Mouse (Mus musculus) ES-E14 (cell line): Measurements from ENCODE around the gene Zfp446. TPM values are rescaled to one million over a fixed set of nuclear protein-coding genes. Genes with fewer than 3 reads are reported as not detected.

Source experiments
- DNase-seq: peaks from one replicate; pipeline ENCODE4 v3.0.0-alpha.2; 2013; ENCODE audit warnings: low read depth, low spot score
- H3K27ac ChIP-seq: 2 replicates; pipeline ENCODE4 v1.5.1; 2012; ENCODE audit warnings: low read depth, mild to moderate bottlenecking, low read length, moderate library complexity, mixed read lengths; ENCODE audit not compliant: poor library complexity, insufficient read depth, severe bottlenecking
- H3K36me3 ChIP-seq: 2 replicates; pipeline ENCODE4 v1.6.1; 2012; ENCODE audit warnings: mild to moderate bottlenecking, low read length, moderate library complexity, mixed read lengths; ENCODE audit not compliant: control insufficient read depth, poor library complexity, insufficient read depth, severe bottlenecking
- H3K4me1 ChIP-seq, 2 experiments: fragments of 150-350 bp in 1 of 2; sonication (generic) in 1 of 2; 2 replicates each; pipeline ENCODE4 v1.6.1; 2012; ENCODE audit warnings: low read length in 2 of 2, mild to moderate bottlenecking in 1 of 2, mixed read lengths in 1 of 2; ENCODE audit not compliant: control insufficient read depth in 2 of 2, insufficient read depth in 2 of 2, poor library complexity in 1 of 2
- H3K4me3 ChIP-seq, 2 experiments: fragments of 150-350 bp in 1 of 2; sonication (generic) in 1 of 2; 2 replicates each; pipeline ENCODE4 v1.5.1; 2012; ENCODE audit warnings: low read length in 2 of 2, low read depth in 1 of 2, mild to moderate bottlenecking in 1 of 2, mixed read lengths in 1 of 2; ENCODE audit not compliant: insufficient read depth in 1 of 2, poor library complexity in 1 of 2, severe bottlenecking in 1 of 2
- H3K9ac ChIP-seq: 2 replicates; pipeline ENCODE4 v1.6.1; 2012; ENCODE audit warnings: low read depth, mild to moderate bottlenecking, low read length, mixed read lengths; ENCODE audit not compliant: poor library complexity, insufficient read depth, severe bottlenecking
- H3K9me3 ChIP-seq: fragments of 150-350 bp; sonication (generic); 2 replicates; pipeline ENCODE4 v1.6.1; 2012; ENCODE audit warnings: low read depth, mild to moderate bottlenecking, low read length; ENCODE audit not compliant: control insufficient read depth, insufficient read depth
- CHD2 ChIP-seq: IDR thresholded peaks from 2 replicates; pipeline ENCODE4 v1.6.1; 2014; ENCODE audit warnings: mild to moderate bottlenecking, low read depth, low read length, inconsistent platforms
- HCFC1 ChIP-seq: IDR thresholded peaks from 2 replicates; pipeline ENCODE4 v1.6.1; 2012; ENCODE audit warnings: low read length, inconsistent platforms, borderline replicate concordance; ENCODE audit not compliant: insufficient read depth
- MAFK ChIP-seq: IDR thresholded peaks from 2 replicates; pipeline ENCODE4 v1.6.1; 2014; ENCODE audit warnings: mild to moderate bottlenecking, low read depth, low read length, inconsistent platforms; ENCODE audit not compliant: insufficient read depth
- ZC3H11A ChIP-seq: IDR thresholded peaks from 2 replicates; pipeline ENCODE4 v1.6.1; 2012; ENCODE audit warnings: low read depth, mild to moderate bottlenecking, inconsistent platforms, low read length, borderline replicate concordance
- ZNF384 ChIP-seq: IDR thresholded peaks from 2 replicates; pipeline ENCODE4 v1.6.1; 2012; ENCODE audit warnings: low read depth, low read length, inconsistent platforms
- in situ Hi-C, 2 experiments: fragments of 600-800 bp; cut with MboI; formaldehyde crosslinking; loops; one replicate each; pipeline ENCODE4 v1.15.1; 2025; ENCODE audit warnings: low sequenced_read_pairs in 2 of 2, inconsistent platforms in 1 of 2; ENCODE audit not compliant: unreplicated experiment in 2 of 2
- total RNA-seq: library from RNA; depleted of rRNA; stranded (reverse); fragments of 300-350 nt; gene quantifications from 2 replicates; pipeline ENCODE4 v1.2.3, GENCODE M21; 2012

The Zfp446 gene
- total RNA-seq, 1 experiment, result 6.4 TPM

DNA sequence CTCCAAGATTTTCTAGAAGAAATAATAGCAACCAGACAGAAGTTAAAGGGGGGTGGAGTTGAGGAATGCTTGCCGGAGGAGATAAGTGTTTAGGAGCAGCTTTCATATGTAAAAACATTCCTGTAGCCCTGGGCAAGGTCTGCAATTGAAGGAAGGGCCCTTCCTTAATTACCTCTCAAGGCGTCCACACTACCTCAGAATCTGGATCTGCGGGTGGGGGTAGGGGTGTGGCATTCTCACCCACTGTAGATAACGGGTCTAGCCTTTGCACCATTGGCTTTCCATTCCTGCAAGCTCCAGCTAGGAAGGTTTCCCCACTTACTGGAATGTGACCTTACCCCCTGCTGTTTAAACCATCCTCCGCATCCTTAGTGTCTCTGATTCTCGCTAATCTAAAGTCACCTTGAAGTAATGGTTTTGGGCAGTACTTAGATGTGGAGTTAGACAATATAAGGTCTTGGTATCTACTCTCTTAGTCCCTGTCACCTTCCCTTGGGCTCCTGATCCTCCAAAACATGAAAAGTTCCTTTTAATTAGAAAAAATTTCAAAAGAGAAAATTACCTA lies 36.7 kb downstream of the Zfp446 start:
- Histone ChIP-seq H3K36me3 (no peaks in the 10 kb centered on the region), H3K9me3 (no peaks in the 10 kb centered on the region), H3K4me3 (peak overlapping the region in 1 of 2 experiments; percentile 11; a peak in 1 of 4 replicates), H3K9ac (no peak overlapping the region), H3K27ac (peak overlapping the region; percentile 100; the same call in 1 of the 2 replicates), H3K4me1 (peaks cover 14 to 18% of the 10 kb centered on the region in 2 experiments; a peak in 3 of 4 replicates)
- DNase-seq, result peak; percentile 97
- TF ChIP-seq HCFC1, result no peak
- peak; percentile 78 for TF ChIP-seq CHD2
- in situ Hi-C loops, result no loop called here

- peak overlapping the region; percentile 97; the same call in 1 of the 2 replicates for H3K27ac ChIP-seq
- no peaks in the 10 kb centered on the region for H3K36me3 ChIP-seq
- peak overlapping the region; percentile 45; the same call in 1 of the 2 replicates for H3K9ac ChIP-seq
- in situ Hi-C loops, result no loop called here
- peaks cover 14 to 20% of the 10 kb centered on the region in 2 experiments; a peak in 3 of 4 replicates for H3K4me1 ChIP-seq
- no peak overlapping the region for H3K4me3 ChIP-seq
- H3K9me3 ChIP-seq, result no peaks in the 10 kb centered on the region
- no peak for DNase-seq
- no peak for TF ChIP-seq CHD2
- peak; percentile 92 for TF ChIP-seq ZNF384
Measured at GRCm38 (mm10) chr7:13015217-13015616, 37.6 kb downstream of the Zfp446 start.

DNA sequence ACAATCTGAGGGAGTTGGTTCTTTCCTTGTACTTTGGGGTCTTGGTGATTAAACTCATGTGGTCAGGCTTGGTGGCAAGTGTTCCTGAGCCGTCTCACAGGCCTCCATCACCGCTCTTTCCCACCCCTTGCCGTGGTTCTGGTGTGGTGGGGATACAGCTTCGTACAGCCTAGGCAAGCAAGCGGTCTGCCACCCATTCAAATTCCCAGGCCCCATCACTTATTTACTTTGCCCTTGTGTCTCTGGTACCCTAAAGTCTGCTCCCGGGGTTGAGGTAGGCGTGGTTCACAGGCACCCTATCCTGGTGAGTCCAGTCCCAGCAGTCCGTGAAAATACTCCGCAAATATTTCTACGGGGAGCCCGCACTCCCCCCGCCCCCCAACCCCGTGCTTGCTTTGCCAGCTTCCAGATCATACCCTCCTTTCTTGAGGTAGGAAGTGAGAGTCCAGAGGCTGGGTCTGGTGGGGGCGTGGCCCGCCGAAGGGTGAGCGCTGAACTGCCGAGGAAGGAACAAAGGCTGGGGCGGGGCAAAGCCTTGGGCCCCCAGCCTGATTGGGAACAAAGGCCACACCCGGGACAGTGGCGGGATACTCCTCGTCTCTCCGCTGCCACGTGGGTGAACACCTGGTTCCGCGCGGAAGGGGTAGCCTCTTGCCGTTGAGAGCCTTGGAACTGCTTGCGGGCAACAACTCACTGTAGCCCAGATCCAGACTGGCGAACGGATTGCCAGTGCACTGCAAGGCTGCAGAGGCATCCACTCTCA lies 45.3 kb downstream of the Zfp446 start:
- H3K27ac ChIP-seq, result peak overlapping the region; percentile 86
- no peak for TF ChIP-seq CHD2
- TF ChIP-seq ZNF384, result no peak
- TF ChIP-seq HCFC1, result no peak
- TF ChIP-seq MAFK, result no peak
- no peak for TF ChIP-seq ZC3H11A
- in situ Hi-C loops, result no loop called here
- H3K4me3 ChIP-seq, result peak overlapping the region; percentile 48 to 88
- DNase-seq, result peak; percentile 92
- H3K36me3 ChIP-seq, result peaks cover 30% of the 10 kb centered on the region
- peak overlapping the region; percentile 76 for H3K9ac ChIP-seq
- peaks cover 4 to 9% of the 10 kb centered on the region in 2 experiments; a peak in 2 of 4 replicates for H3K4me1 ChIP-seq
- no peaks in the 10 kb centered on the region for H3K9me3 ChIP-seq

DNA sequence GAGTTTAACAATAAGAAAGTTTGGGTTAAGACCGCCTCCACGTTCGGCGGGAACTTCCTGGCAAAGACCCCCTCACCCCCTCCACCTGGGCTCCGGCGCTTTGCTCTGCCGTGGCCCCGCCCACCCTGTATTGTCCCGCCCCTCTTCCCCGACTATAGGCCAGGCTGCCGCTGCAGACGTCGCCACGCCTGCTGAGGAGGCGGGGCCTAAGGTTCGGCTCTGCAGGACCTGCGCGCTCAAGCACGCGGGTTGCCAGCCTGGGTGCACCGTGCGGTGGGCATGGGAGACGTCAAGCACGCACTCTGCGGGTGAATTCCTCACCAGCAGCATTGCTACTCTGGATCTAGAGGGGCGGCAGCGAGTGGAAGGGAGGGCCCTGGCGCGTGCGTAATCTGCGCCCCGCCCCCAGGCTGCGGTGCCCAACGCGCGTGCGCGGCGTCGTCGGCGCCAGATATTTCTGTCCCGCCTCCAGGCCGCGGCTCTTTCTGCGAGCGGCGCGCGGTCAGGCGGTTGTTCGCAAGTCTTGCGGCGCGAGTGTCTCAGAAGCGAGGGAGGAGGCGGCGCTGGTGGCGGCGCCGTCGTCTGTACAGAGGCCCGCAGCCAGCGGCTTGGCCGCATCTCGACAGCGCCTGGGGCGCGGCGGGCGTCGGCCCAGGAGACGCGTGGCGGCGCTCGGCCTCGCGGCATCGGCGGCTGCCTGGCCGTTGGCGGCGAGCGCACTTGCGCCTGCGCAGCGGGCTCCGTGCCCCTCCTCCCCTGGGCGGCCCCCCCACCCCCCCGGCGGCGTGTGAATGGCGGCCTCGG lies 46.5 kb downstream of the Zfp446 start:
- peak overlapping the region; percentile 97 for H3K27ac ChIP-seq
- in situ Hi-C loops, result no loop called here
- peak overlapping the region; percentile 88 to 95 for H3K4me3 ChIP-seq
- TF ChIP-seq HCFC1, result no peak; the same call in none of the 2 replicates
- TF ChIP-seq ZNF384, result no peak
- no peak for TF ChIP-seq CHD2
- TF ChIP-seq ZC3H11A, result no peak
- no peak for TF ChIP-seq MAFK
- H3K4me1 ChIP-seq, result peaks cover 4 to 8% of the 10 kb centered on the region in 2 experiments; a peak in 2 of 4 replicates
- peaks cover 42% of the 10 kb centered on the region for H3K36me3 ChIP-seq
- peak overlapping the region; percentile 97 for H3K9ac ChIP-seq
- no peaks in the 10 kb centered on the region for H3K9me3 ChIP-seq
- peak; percentile 93 for DNase-seq
